Mouse (Mus musculus): ENCODE measurements at regions not wholly inside any gene's neighbourhood (a gene's known extent, or its start where the extent isn't known, plus 50 kb on each side); places are given as distances from the start of the nearest gene placed in this dataset.

- TF ChIP-seq CTCF (IDR thresholded peaks at IDR 0.05; ENCODE audit: control insufficient read depth, insufficient read depth, insufficient replicate concordance, low read depth, low read length) (no peak), POLR2A (IDR thresholded peaks at IDR 0.05; ENCODE audit: control insufficient read depth, low read depth, low read length) (no peak)
Measured at GRCm38 (mm10) chr16:29943963-29944860, 120.0 kb upstream of the Hes1 start.
